Mouse (Mus musculus) ES-CJ7 (cell line): ENCODE results near the gene Alms1.
"Not testable (repeated sequence)": the region's sequence is repeated elsewhere in the genome, so short reads cannot be mapped to it uniquely, and the experiment has no call there.

Experiments
- DNase-seq: peaks from one replicate; pipeline ENCODE4 v3.0.0; 2011; ENCODE audit warnings: low read depth, low spot score

Gene Alms1

DNA sequence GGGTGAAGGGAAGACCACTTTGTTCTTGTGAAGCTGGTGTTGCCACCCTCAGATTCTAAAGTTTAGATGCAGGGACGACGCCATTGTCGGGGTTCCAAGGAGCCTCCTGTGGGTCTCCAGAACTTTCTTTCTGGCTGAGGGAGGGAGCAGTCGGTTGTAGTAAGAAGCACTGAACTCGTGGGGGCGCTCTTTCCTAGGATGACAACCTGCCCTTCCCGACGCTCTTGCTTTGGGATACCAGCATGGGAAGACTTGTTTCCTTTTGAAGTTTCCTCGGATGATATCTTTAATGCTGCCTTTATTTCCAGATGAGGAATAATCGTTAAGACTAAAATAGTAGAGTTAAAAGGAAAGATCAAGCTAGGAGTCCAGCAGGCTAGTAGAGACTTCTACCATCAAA, 125.8 kb downstream of the Alms1 start, which contains the start of gene Nat8f7:
Gene Nat8f7 (minus strand): TSS at position 101 of the 400 bp plus-strand sequence.
- DNase-seq, result not testable (repeated sequence)
